Mouse (Mus musculus) midbrain, embryonic 15.5 days (tissue): ENCODE measurements around the gene Pigh. TPM values are rescaled to one million over a fixed set of nuclear protein-coding genes. Genes with fewer than 3 reads are reported as not detected.

Experiments
- ATAC-seq: fragments of 200-750 bp; cut with Nextera tagmentation; replicated peaks from 2 replicates; pipeline ENCODE4 v1.8.0; 2017; ENCODE audit warnings: moderate TSS enrichment
- H3K27ac ChIP-seq: fragments of 300-500 bp; sonication (generic); 2 replicates; pipeline ENCODE4 v1.5.1; 2015; ENCODE audit warnings: mild to moderate bottlenecking, inconsistent platforms
- H3K27me3 ChIP-seq: fragments of 300-500 bp; sonication (generic); replicated peaks from 2 replicates; pipeline ENCODE4 v1.6.1; 2015; ENCODE audit warnings: inconsistent platforms
- H3K36me3 ChIP-seq: fragments of 300-500 bp; sonication (generic); replicated peaks from 2 replicates; pipeline ENCODE4 v1.6.1; 2015; ENCODE audit warnings: inconsistent platforms
- H3K4me1 ChIP-seq: fragments of 300-500 bp; sonication (generic); 2 replicates; pipeline ENCODE4 v1.6.1; 2015; ENCODE audit warnings: inconsistent platforms
- H3K4me2 ChIP-seq: fragments of 300-500 bp; sonication (generic); 2 replicates; pipeline ENCODE4 v1.6.1; 2015; ENCODE audit warnings: inconsistent platforms, mild to moderate bottlenecking, moderate library complexity
- H3K4me3 ChIP-seq: fragments of 300-500 bp; sonication (generic); 2 replicates; pipeline ENCODE4 v1.5.1; 2015; ENCODE audit warnings: mild to moderate bottlenecking, inconsistent platforms
- H3K9ac ChIP-seq: fragments of 300-500 bp; sonication (generic); 2 replicates; pipeline ENCODE4 v1.6.1; 2015; ENCODE audit warnings: mild to moderate bottlenecking, inconsistent platforms
- H3K9me3 ChIP-seq: fragments of 300-500 bp; sonication (generic); 2 replicates; pipeline ENCODE4 v1.6.1; 2016; ENCODE audit warnings: inconsistent platforms
- WGBS: fragments of 180-500 bp; shearing (Covaris S2); methylation state at CpG from one replicate; pipeline ENCODE4 v1.1.7; 2015; ENCODE audit warnings: mixed read lengths; 5-methylcytosine and 5-hydroxymethylcytosine counted together
- polyA plus RNA-seq: library from polyadenylated mRNA; unstranded; fragments of >200 nt; fragmentation: Nextera tagmentation; extraction: Ambion mirVana; gene quantifications from 2 replicates; pipeline ENCODE4 v1.2.1, GENCODE M21; 2015

The Pigh gene
- 21.7 and 22.9 TPM in 2 replicates for polyA plus RNA-seq

GRCm38 (mm10) chr12:79089182-79089812, at the start of gene Pigh:
Gene Pigh, minus strand, starts transcription at chr12:79089651.
- under 1% methylated on average over 53 of the region's 53 CpGs for WGBS

DNA sequence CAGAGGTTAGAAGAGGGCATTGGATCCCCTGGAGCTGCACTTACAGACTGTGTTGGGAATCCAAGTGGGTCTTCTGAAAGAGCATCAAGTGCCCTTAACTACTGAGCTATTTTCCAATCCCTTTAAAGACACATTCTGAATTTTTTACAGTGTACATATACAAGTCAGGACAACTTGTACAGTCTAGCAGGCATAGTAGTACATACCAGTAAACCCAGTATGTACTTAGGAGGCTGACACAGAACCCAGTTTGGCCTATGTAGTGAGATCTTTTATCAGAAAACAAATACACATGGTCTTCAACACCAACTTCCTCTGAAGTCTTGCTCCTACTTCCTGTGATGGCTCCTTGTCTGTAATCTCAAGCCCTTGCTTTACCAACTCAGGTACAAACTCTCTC, 49.5 kb upstream of the Pigh start:
- Histone ChIP-seq H3K27me3 (no peaks in the 10 kb centered on the region), H3K9ac (no peak overlapping the region), H3K9me3 (no peaks in the 10 kb centered on the region), H3K27ac (no peak overlapping the region), H3K4me2 (no peak overlapping the region), H3K36me3 (no peaks in the 10 kb centered on the region), H3K4me3 (no peak overlapping the region), H3K4me1 (no peaks in the 10 kb centered on the region)
- ATAC-seq: no peak

More at GRCm38 (mm10) chr12:79089182-79089812, at the start of gene Pigh:
- no peaks in the 10 kb centered on the region for H3K36me3 ChIP-seq
- H3K4me3 ChIP-seq: peak within 1 kb of the TSS; percentile 77
- no peaks in the 10 kb centered on the region for H3K9me3 ChIP-seq
- H3K4me2 ChIP-seq: peak within 1 kb of the TSS; percentile 70
- H3K27me3 ChIP-seq: no peaks in the 10 kb centered on the region
- peaks cover 17% of the 10 kb centered on the region for H3K4me1 ChIP-seq
- H3K27ac ChIP-seq: peak within 1 kb of the TSS; percentile 74
- peak within 1 kb of the TSS; percentile 81 for H3K9ac ChIP-seq
- peak; percentile 99 for ATAC-seq

- no peak overlapping the region for H3K4me3 ChIP-seq
- H3K27me3 ChIP-seq: peaks cover 15% of the 10 kb centered on the region; the same call in 1 of the 2 replicates
- no peak overlapping the region for H3K9ac ChIP-seq
- H3K9me3 ChIP-seq: no peaks in the 10 kb centered on the region
- peaks cover 6% of the 10 kb centered on the region; the same call in 1 of the 2 replicates for H3K4me1 ChIP-seq
- ATAC-seq: no peak
- WGBS: 72% methylated on average over 7 of the region's 7 CpGs
- no peaks in the 10 kb centered on the region for H3K36me3 ChIP-seq
- no peak overlapping the region for H3K27ac ChIP-seq
- no peak overlapping the region for H3K4me2 ChIP-seq
Observed at GRCm38 (mm10) chr12:79136949-79137348, 47.5 kb upstream of the Pigh start.

GRCm38 (mm10) chr12:79135105-79135504, 45.7 kb upstream of the Pigh start:
- WGBS: 37% methylated on average over 4 of the region's 4 CpGs
- Histone ChIP-seq H3K27me3 (peaks cover 18% of the 10 kb centered on the region; the same call in 1 of the 2 replicates), H3K27ac (no peak overlapping the region), H3K9me3 (no peaks in the 10 kb centered on the region), H3K4me1 (peaks cover 19% of the 10 kb centered on the region; the same call in 1 of the 2 replicates), H3K4me3 (no peak overlapping the region), H3K36me3 (no peaks in the 10 kb centered on the region), H3K4me2 (no peak overlapping the region), H3K9ac (no peak overlapping the region)
- ATAC-seq: no peak

DNA sequence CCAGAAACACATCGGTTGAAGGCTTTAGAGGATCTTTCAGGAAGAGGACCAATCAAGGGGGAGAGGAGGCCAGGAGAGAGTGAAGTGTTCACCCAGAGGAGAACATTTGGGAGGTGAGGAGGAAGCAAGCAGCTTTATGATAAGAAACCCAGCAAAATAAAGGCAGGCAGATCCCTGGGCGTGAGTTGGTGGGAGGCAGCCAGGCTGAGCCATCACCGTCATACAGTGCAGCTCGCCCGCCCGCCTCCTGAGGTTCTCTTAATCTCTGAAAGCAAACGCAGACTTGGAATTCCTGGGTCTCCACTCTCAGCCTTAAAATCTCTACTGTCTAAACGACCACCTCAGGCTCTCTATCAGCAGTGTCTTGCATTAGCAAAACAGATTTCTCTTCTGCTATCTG, 45.2 kb upstream of the Pigh start:
- H3K27me3 ChIP-seq: peaks cover 18% of the 10 kb centered on the region; the same call in 1 of the 2 replicates
- H3K4me2 ChIP-seq: no peak overlapping the region
- 38% methylated on average over 8 of the region's 8 CpGs for WGBS
- H3K4me3 ChIP-seq: no peak overlapping the region
- H3K4me1 ChIP-seq: peaks cover 19% of the 10 kb centered on the region; the same call in 1 of the 2 replicates
- H3K9ac ChIP-seq: no peak overlapping the region
- H3K9me3 ChIP-seq: no peaks in the 10 kb centered on the region
- no peak for ATAC-seq
- no peaks in the 10 kb centered on the region for H3K36me3 ChIP-seq
- no peak overlapping the region for H3K27ac ChIP-seq

GRCm38 (mm10) chr12:79131706-79132460, 42.4 kb upstream of the Pigh start:
- Histone ChIP-seq H3K36me3 (no peaks in the 10 kb centered on the region), H3K9me3 (no peaks in the 10 kb centered on the region), H3K4me1 (peaks cover 19% of the 10 kb centered on the region; the same call in 1 of the 2 replicates), H3K4me2 (peak overlapping the region; percentile 82), H3K9ac (peak overlapping the region; percentile 55), H3K27ac (peak overlapping the region; percentile 41; the same call in 1 of the 2 replicates), H3K4me3 (peak overlapping the region; percentile 63), H3K27me3 (peaks cover 18% of the 10 kb centered on the region; the same call in 1 of the 2 replicates)
- 31% methylated on average over 5 of the region's 5 CpGs for WGBS
- ATAC-seq: no peak

DNA sequence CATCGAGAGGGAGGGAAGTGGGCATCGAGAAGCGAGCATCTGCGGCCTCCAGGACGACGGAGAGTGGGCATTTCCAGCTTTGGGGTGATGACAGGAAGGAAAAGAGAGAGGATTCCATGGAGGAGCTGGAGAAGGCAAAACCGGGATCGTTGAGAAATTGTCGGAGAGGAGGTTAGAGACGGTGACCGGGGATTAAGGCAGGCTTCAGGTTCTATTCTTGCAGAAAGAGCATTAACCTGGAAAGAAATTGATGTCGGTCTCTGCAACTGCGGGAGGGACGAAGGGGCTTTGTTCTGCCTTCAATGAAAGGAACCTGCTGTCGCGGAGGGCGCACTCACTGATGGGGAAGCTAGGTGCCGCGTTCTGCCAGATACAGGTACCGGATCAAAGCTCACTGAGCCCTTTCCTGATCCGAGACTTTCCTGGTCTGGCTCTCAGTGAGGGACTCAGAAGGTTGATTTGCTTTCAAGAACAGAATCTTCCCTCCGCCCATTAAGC, 41.8 kb upstream of the Pigh start:
- H3K4me3 ChIP-seq: peak overlapping the region; percentile 63
- H3K4me1 ChIP-seq: peaks cover 19% of the 10 kb centered on the region; the same call in 1 of the 2 replicates
- H3K27me3 ChIP-seq: peaks cover 18% of the 10 kb centered on the region; the same call in 1 of the 2 replicates
- peak overlapping the region; percentile 41 for H3K27ac ChIP-seq
- H3K9ac ChIP-seq: peak overlapping the region; percentile 55
- peak; percentile 63; the same call in 1 of the 2 replicates for ATAC-seq
- WGBS: under 1% methylated on average over 22 of the region's 22 CpGs
- H3K36me3 ChIP-seq: no peaks in the 10 kb centered on the region
- H3K9me3 ChIP-seq: no peaks in the 10 kb centered on the region
- H3K4me2 ChIP-seq: peak overlapping the region; percentile 82

DNA sequence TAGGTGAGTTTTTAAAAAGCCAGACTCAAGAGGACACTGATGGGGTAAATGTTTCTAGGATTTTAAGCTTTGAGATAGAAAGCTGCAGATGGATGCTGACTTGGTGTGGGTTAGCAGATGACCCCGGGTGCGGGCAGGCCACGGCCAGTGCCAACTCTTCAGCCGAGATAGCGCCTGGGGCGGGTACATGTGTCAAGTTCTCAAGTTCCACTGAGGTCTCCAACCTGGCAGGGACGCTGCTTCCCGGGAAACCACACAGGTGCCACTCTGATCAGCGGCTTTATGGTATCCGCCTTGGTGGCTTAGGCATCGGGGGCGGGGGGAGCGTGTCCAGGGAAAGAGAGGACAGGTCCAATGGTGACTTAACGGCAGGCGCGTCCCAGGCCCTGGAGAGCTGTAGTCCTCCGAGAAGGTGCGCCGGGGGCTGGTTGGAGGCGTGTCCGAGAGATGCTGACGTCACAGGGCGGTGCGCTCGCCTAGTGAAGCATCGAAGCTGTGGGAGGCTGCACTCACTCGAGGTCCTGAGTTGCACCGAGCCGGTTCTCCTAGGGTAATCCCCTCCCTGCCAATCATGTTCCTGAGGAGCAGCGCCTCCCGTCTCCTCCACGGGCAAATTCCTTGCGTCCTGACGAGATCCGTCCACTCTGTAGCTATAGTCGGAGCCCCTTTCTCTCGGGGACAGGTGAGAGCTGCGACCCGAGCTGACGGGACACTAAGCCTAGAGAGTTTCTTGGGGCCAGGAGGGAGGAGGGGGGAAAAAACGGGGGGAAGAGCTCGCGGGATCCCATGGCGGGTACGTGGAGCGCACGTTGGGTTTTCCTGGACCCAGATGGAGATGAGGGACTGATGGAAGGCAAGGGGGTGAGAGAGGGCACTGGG, 41.1 kb upstream of the Pigh start, which contains the start of gene Arg2:
TSS of gene Arg2 (plus strand) at position 479 of the 879 bp plus-strand sequence.
- Histone ChIP-seq H3K4me3 (peak within 1 kb of the TSS; percentile 63), H3K9ac (peak within 1 kb of the TSS; percentile 55), H3K27ac (peak within 1 kb of the TSS; percentile 41), H3K9me3 (no peaks in the 10 kb centered on the region), H3K4me2 (peak within 1 kb of the TSS; percentile 82), H3K36me3 (no peaks in the 10 kb centered on the region), H3K27me3 (peaks cover 18% of the 10 kb centered on the region; the same call in 1 of the 2 replicates), H3K4me1 (peaks cover 19% of the 10 kb centered on the region; the same call in 1 of the 2 replicates)
- ATAC-seq: peak; percentile 98
- under 1% methylated on average over 47 of the region's 47 CpGs for WGBS

DNA sequence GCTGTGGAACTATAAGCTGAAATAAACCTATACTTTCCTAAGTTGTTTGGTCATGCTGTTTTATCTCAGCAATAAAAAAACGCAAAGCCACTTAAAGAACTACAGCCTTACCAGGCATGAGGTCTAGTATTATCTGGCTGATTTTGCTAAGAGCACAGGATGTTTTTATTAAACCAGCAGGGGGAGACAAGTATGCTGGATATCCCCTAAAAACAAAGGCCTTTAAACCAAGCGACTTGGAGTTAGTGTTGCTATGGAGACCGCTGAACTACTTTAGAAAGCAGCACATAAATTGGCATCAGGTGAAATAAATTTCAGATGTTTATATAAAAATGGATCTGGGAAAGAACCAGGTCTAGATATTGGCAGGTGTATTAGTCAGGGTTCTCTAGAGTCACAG, 33.4 kb upstream of the Pigh start:
- H3K9me3 ChIP-seq: no peaks in the 10 kb centered on the region
- no peaks in the 10 kb centered on the region for H3K36me3 ChIP-seq
- H3K27me3 ChIP-seq: no peaks in the 10 kb centered on the region
- no peaks in the 10 kb centered on the region for H3K4me1 ChIP-seq
- H3K9ac ChIP-seq: no peak overlapping the region
- no peak overlapping the region for H3K27ac ChIP-seq
- WGBS: 29% methylated on average over 3 of the region's 3 CpGs
- no peak overlapping the region for H3K4me2 ChIP-seq
- no peak overlapping the region for H3K4me3 ChIP-seq
- ATAC-seq: peak; percentile 71

GRCm38 (mm10) chr12:79118991-79119390, 29.5 kb upstream of the Pigh start:
- Histone ChIP-seq H3K36me3 (no peaks in the 10 kb centered on the region), H3K4me1 (no peaks in the 10 kb centered on the region), H3K9me3 (no peaks in the 10 kb centered on the region), H3K9ac (no peak overlapping the region), H3K27me3 (no peaks in the 10 kb centered on the region), H3K4me3 (no peak overlapping the region), H3K27ac (no peak overlapping the region), H3K4me2 (no peak overlapping the region)
- ATAC-seq: no peak
- WGBS: 90% methylated on average over 4 of the region's 4 CpGs

DNA sequence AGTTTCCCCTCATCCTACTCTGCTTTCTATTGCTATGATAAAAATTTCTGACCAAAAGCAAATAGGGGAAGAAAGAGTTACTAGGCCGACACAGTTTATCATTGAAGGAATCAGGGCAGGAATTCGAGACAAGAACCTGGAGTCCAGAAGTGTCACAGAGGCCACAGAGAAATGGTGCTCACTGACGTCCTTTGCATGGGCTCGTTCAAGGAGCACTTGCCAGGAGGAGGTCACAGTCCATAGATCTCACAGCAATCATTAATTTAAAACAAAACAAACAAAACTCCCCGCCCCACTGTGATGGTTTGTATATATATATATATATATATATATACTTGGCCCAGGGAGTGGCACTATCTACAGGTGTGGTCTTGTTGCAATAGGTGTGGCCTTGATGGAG, 15.9 kb upstream of the Pigh start:
- 93% methylated on average over 5 of the region's 5 CpGs for WGBS

More for the DNA sequence above, 15.9 kb upstream of the Pigh start:
- no peak for ATAC-seq
- H3K36me3 ChIP-seq: no peaks in the 10 kb centered on the region
- H3K27ac ChIP-seq: no peak overlapping the region
- no peak overlapping the region for H3K4me3 ChIP-seq
- H3K27me3 ChIP-seq: no peaks in the 10 kb centered on the region
- H3K4me1 ChIP-seq: no peaks in the 10 kb centered on the region
- H3K4me2 ChIP-seq: no peak overlapping the region
- no peaks in the 10 kb centered on the region for H3K9me3 ChIP-seq
- H3K9ac ChIP-seq: no peak overlapping the region
